Mouse (Mus musculus) granulocyte monocyte progenitor cell, adult 5-6 weeks (primary cell): ENCODE data around the gene 1700067K01Rik. TPM values are rescaled to one million over a fixed set of nuclear protein-coding genes. Genes with fewer than 3 reads are reported as not detected.

Experiments used
- ATAC-seq: replicated peaks from 2 replicates; pipeline ENCODE4 v1.8.0; 2016; ENCODE audit warnings: mild to moderate bottlenecking, moderate TSS enrichment, inconsistent platforms; ENCODE audit not compliant: poor library complexity, severe bottlenecking
- total RNA-seq, 2 experiments: library from RNA; stranded (forward) in 1 of 2; stranded (reverse) in 1 of 2; fragments of 200-712, 200-1000 nt in 1 of 2; fragments of >200 nt in 1 of 2; fragmentation: Nextera tagmentation in 1 of 2; gene quantifications; 2 replicates each; pipeline ENCODE4 v1.2.3; 2014 to 2017

Gene 1700067K01Rik
- total RNA-seq (2014; fragmentation: Nextera tagmentation) (2.3 TPM in 1 of 2 replicates, not detected in the other), total RNA-seq (2017) (not detected in 2 replicates)

- no peak for ATAC-seq
Measured at GRCm38 (mm10) chr8:84001281-84002000, at the start of gene 1700067K01Rik. Gene 1700067K01Rik (plus strand): TSS chr8:84001502.

GRCm38 (mm10) chr8:83954749-83955105 is 46.6 kb upstream of the 1700067K01Rik start:
- no peak for ATAC-seq

GRCm38 (mm10) chr8:83955106-83955957 is 46.0 kb upstream of the 1700067K01Rik start, which contains the start of the genes Gm10644 and Asf1b:
Gene Gm10644 (minus strand): TSS chr8:83955205.
Gene Asf1b (plus strand): TSS chr8:83955507.
- ATAC-seq: peak; percentile 88

GRCm38 (mm10) chr8:83955958-83956218 is 45.4 kb upstream of the 1700067K01Rik start:
- no peak; the same call in none of the 2 replicates for ATAC-seq

- peak; percentile 52 for ATAC-seq
Measured at GRCm38 (mm10) chr8:83956789-83957188, 44.5 kb upstream of the 1700067K01Rik start.

- no peak for ATAC-seq
Measured at GRCm38 (mm10) chr8:83964015-83964765, 37.1 kb upstream of the 1700067K01Rik start.

GRCm38 (mm10) chr8:83967701-83968100 is 33.6 kb upstream of the 1700067K01Rik start:
- ATAC-seq: no peak

- ATAC-seq: no peak
Measured at GRCm38 (mm10) chr8:83971121-83971520, 30.2 kb upstream of the 1700067K01Rik start.

GRCm38 (mm10) chr8:83971661-83972060 is 29.6 kb upstream of the 1700067K01Rik start:
- no peak for ATAC-seq

GRCm38 (mm10) chr8:83972150-83973120 is 28.9 kb upstream of the 1700067K01Rik start, which contains the start of gene Prkaca:
Gene Prkaca (plus strand): TSS chr8:83972993.
- peak; percentile 97 for ATAC-seq

GRCm38 (mm10) chr8:83973161-83974031 is 27.9 kb upstream of the 1700067K01Rik start:
- ATAC-seq: peak; percentile 6; the same call in 1 of the 2 replicates

- ATAC-seq: no peak
Measured at GRCm38 (mm10) chr8:83974521-83974920, 26.8 kb upstream of the 1700067K01Rik start.

GRCm38 (mm10) chr8:83976101-83976630 is 25.1 kb upstream of the 1700067K01Rik start:
- ATAC-seq: no peak

- ATAC-seq: no peak
Measured at GRCm38 (mm10) chr8:83976779-83977350, 24.4 kb upstream of the 1700067K01Rik start.

GRCm38 (mm10) chr8:83977646-83978045 is 23.7 kb upstream of the 1700067K01Rik start:
- no peak for ATAC-seq

GRCm38 (mm10) chr8:83978200-83978599 is 23.1 kb upstream of the 1700067K01Rik start:
- no peak for ATAC-seq

GRCm38 (mm10) chr8:83980250-83980649 is 21.1 kb upstream of the 1700067K01Rik start:
- no peak for ATAC-seq

- no peak for ATAC-seq
Measured at GRCm38 (mm10) chr8:83980845-83981244, 20.5 kb upstream of the 1700067K01Rik start.
